Mouse (Mus musculus) E14TG2a.4 (cell line): ENCODE results near the gene Adamtsl5.

Experiments
- CTCF ChIP-seq: conservative IDR thresholded peaks from 2 replicates; pipeline ENCODE4 v1.5.1; 2014; ENCODE audit warnings: low read length
- NANOG ChIP-seq: IDR thresholded peaks from 2 replicates; pipeline ENCODE4 v1.6.1; 2014; ENCODE audit warnings: borderline replicate concordance, low read length, mixed read lengths

DNA sequence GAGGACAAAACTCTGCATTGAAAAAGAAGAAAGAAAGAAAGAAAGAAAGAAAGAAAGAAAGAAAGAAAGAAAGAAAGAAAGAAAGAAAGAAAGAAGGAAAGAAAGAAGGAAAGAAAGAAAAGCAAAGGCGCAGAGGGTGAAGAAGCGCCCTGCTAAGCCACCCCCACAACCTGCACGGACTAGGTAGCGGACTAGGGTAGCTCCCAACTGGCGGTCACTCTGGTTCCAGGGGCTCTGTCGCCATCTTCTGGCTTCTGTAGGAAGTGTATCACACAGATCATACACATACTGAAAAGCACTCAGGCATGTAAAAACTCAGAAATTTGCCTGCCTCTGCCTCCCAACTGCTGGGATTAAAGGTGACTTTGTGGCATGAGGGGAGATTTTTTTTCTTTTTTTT lies 25.9 kb upstream of the Adamtsl5 start:
- peak; percentile 60 for TF ChIP-seq CTCF
- TF ChIP-seq NANOG, result no peak
